Mouse (Mus musculus) midbrain, embryonic 13.5 days (tissue): Measurements from ENCODE around the gene Klc1. TPM values are rescaled to one million over a fixed set of nuclear protein-coding genes. Genes with fewer than 3 reads are reported as not detected.

ENCODE experiments used
- ATAC-seq: fragments of 200-750 bp; cut with Nextera tagmentation; 2 replicates; pipeline ENCODE4 v1.8.0; 2017; ENCODE audit warnings: mild to moderate bottlenecking, moderate TSS enrichment, moderate library complexity
- H3K27ac ChIP-seq: fragments of 300-500 bp; sonication (generic); 2 replicates; pipeline ENCODE4 v1.5.1; 2015; ENCODE audit warnings: inconsistent platforms, mild to moderate bottlenecking, moderate library complexity
- H3K27me3 ChIP-seq: fragments of 300-500 bp; sonication (generic); 2 replicates; pipeline ENCODE4 v1.6.1; 2015; ENCODE audit warnings: mild to moderate bottlenecking, inconsistent platforms
- H3K36me3 ChIP-seq: fragments of 300-500 bp; sonication (generic); 2 replicates; pipeline ENCODE4 v1.6.1; 2015; ENCODE audit warnings: mild to moderate bottlenecking, inconsistent platforms
- H3K4me1 ChIP-seq: fragments of 300-500 bp; sonication (generic); replicated peaks from 2 replicates; pipeline ENCODE4 v1.6.1; 2015; ENCODE audit warnings: inconsistent platforms
- H3K4me2 ChIP-seq: fragments of 300-500 bp; sonication (generic); replicated peaks from 2 replicates; pipeline ENCODE4 v1.6.1; 2015; ENCODE audit warnings: moderate library complexity, mild to moderate bottlenecking, inconsistent platforms
- H3K4me3 ChIP-seq: fragments of 300-500 bp; sonication (generic); replicated peaks from 2 replicates; pipeline ENCODE4 v1.5.1; 2015; ENCODE audit warnings: mild to moderate bottlenecking, inconsistent platforms
- H3K9ac ChIP-seq: fragments of 300-500 bp; sonication (generic); replicated peaks from 2 replicates; pipeline ENCODE4 v1.6.1; 2015; ENCODE audit warnings: mild to moderate bottlenecking, inconsistent platforms
- H3K9me3 ChIP-seq: fragments of 300-500 bp; sonication (generic); 2 replicates; pipeline ENCODE4 v1.6.1; 2016; ENCODE audit warnings: mild to moderate bottlenecking, inconsistent platforms
- WGBS: fragments of 180-500 bp; shearing (Covaris S2); methylation state at CpG from one replicate; pipeline ENCODE4 v1.1.7; 2015; 5-methylcytosine and 5-hydroxymethylcytosine counted together
- polyA plus RNA-seq: library from polyadenylated mRNA; unstranded; fragments of >200 nt; fragmentation: Nextera tagmentation; extraction: Ambion mirVana; gene quantifications from 2 replicates; pipeline ENCODE4 v1.2.1, GENCODE M21; 2015

Gene Klc1
- polyA plus RNA-seq, 1 experiment from 2014 or later = 545 TPM

GRCm38 (mm10) chr12:111808775-111809174 is 50.1 kb downstream of the Klc1 start:
- peaks cover 49% of the 10 kb centered on the region for H3K36me3 ChIP-seq
- H3K4me2 ChIP-seq = no peak overlapping the region
- ATAC-seq = no peak
- peaks cover 26% of the 10 kb centered on the region for H3K4me1 ChIP-seq
- no peaks in the 10 kb centered on the region for H3K27me3 ChIP-seq
- H3K9me3 ChIP-seq = no peaks in the 10 kb centered on the region
- no peak overlapping the region for H3K9ac ChIP-seq
- 0 out of 2 replicates have a peak overlapping the region, but pooled peaks have one; percentile 69 for H3K27ac ChIP-seq
- no peak overlapping the region for H3K4me3 ChIP-seq
- 92% methylated on average over 6 of the region's 6 CpGs for WGBS

- Histone ChIP-seq H3K9ac (peak overlapping the region; percentile 52), H3K27ac (peak overlapping the region; percentile 69), H3K27me3 (no peaks in the 10 kb centered on the region)
Measured at GRCm38 (mm10) chr12:111809762-111810161, 51.1 kb downstream of the Klc1 start.

GRCm38 (mm10) chr12:111812075-111812474 is 53.4 kb downstream of the Klc1 start:
- WGBS = 90% methylated on average over 13 of the region's 13 CpGs
- Histone ChIP-seq H3K36me3 (peaks cover 19% of the 10 kb centered on the region), H3K4me3 (no peak overlapping the region), H3K27ac (no peak overlapping the region), H3K9ac (no peak overlapping the region), H3K9me3 (no peaks in the 10 kb centered on the region), H3K4me2 (no peak overlapping the region), H3K27me3 (no peaks in the 10 kb centered on the region), H3K4me1 (peaks cover 51% of the 10 kb centered on the region)
- ATAC-seq = no peak

More at GRCm38 (mm10) chr12:111809762-111810161, 51.1 kb downstream of the Klc1 start:
- Histone ChIP-seq H3K4me3 (no peak overlapping the region), H3K9me3 (no peaks in the 10 kb centered on the region), H3K36me3 (peaks cover 40% of the 10 kb centered on the region), H3K4me2 (no peak overlapping the region), H3K4me1 (peaks cover 30% of the 10 kb centered on the region)
- ATAC-seq = peak; percentile 10
- 1% methylated on average over 9 of the region's 9 CpGs for WGBS

- Histone ChIP-seq H3K4me3 (peak overlapping the region; percentile 70), H3K4me1 (peaks cover 51% of the 10 kb centered on the region), H3K27me3 (no peaks in the 10 kb centered on the region), H3K4me2 (peak overlapping the region; percentile 75), H3K9me3 (no peaks in the 10 kb centered on the region), H3K27ac (no peak overlapping the region), H3K9ac (0 out of 2 replicates have a peak overlapping the region, but pooled peaks have one; percentile 59), H3K36me3 (peaks cover 16% of the 10 kb centered on the region)
- ATAC-seq = no peak
- WGBS = 71% methylated on average over 12 of the region's 12 CpGs
Measured at GRCm38 (mm10) chr12:111812611-111813010, 54.0 kb downstream of the Klc1 start.

- peak overlapping the region; percentile 70 for H3K4me3 ChIP-seq
- H3K36me3 ChIP-seq = peaks cover 9% of the 10 kb centered on the region
- WGBS = 3% methylated on average over 27 of the region's 27 CpGs
- no peaks in the 10 kb centered on the region for H3K27me3 ChIP-seq
- H3K27ac ChIP-seq = no peak overlapping the region
- no peaks in the 10 kb centered on the region for H3K9me3 ChIP-seq
- ATAC-seq = no peak
- H3K9ac ChIP-seq = peak overlapping the region; percentile 59
- H3K4me1 ChIP-seq = peaks cover 51% of the 10 kb centered on the region
- peak overlapping the region; percentile 75 for H3K4me2 ChIP-seq
Measured at GRCm38 (mm10) chr12:111813111-111813765, 54.6 kb downstream of the Klc1 start.

- H3K4me1 ChIP-seq = peaks cover 49% of the 10 kb centered on the region
- H3K27me3 ChIP-seq = no peaks in the 10 kb centered on the region
- H3K4me3 ChIP-seq = peak within 1 kb of the TSS; percentile 70
- WGBS = under 1% methylated on average over 84 of the region's 87 CpGs
- H3K9ac ChIP-seq = peak within 1 kb of the TSS; percentile 70
- H3K36me3 ChIP-seq = peaks cover 2% of the 10 kb centered on the region; the same call in 1 of the 2 replicates
- H3K9me3 ChIP-seq = no peaks in the 10 kb centered on the region
- H3K4me2 ChIP-seq = peak within 1 kb of the TSS; percentile 81
- peak within 1 kb of the TSS; percentile 85 for H3K27ac ChIP-seq
- peak; percentile 100 for ATAC-seq
Measured at GRCm38 (mm10) chr12:111813766-111814617, 55.3 kb downstream of the Klc1 start, which contains the start of the genes Xrcc3 and Zfyve21. TSS of gene Xrcc3 (minus strand) at chr12:111813873. TSS of gene Zfyve21 (plus strand) at chr12:111814170.

- peaks cover 38% of the 10 kb centered on the region for H3K4me1 ChIP-seq
- 23% methylated on average over 19 of the region's 19 CpGs for WGBS
- no peak for ATAC-seq
- H3K27me3 ChIP-seq = no peaks in the 10 kb centered on the region
- H3K36me3 ChIP-seq = no peaks in the 10 kb centered on the region
- H3K9me3 ChIP-seq = no peaks in the 10 kb centered on the region
- peak overlapping the region; percentile 70 for H3K9ac ChIP-seq
- H3K4me2 ChIP-seq = peak overlapping the region; percentile 81
- H3K4me3 ChIP-seq = peak overlapping the region; percentile 70
- H3K27ac ChIP-seq = no peak overlapping the region
Measured at GRCm38 (mm10) chr12:111814769-111815762, 56.4 kb downstream of the Klc1 start.

GRCm38 (mm10) chr12:111816528-111816927 is 57.9 kb downstream of the Klc1 start:
- Histone ChIP-seq H3K36me3 (no peaks in the 10 kb centered on the region), H3K9ac (no peak overlapping the region), H3K4me1 (peaks cover 37% of the 10 kb centered on the region), H3K27ac (no peak overlapping the region), H3K9me3 (no peaks in the 10 kb centered on the region), H3K4me3 (no peak overlapping the region), H3K4me2 (no peak overlapping the region), H3K27me3 (no peaks in the 10 kb centered on the region)
- no peak for ATAC-seq
- 64% methylated on average over 13 of the region's 13 CpGs for WGBS

GRCm38 (mm10) chr12:111816967-111817366 is 58.3 kb downstream of the Klc1 start:
- no peak overlapping the region for H3K9ac ChIP-seq
- no peak for ATAC-seq
- no peak overlapping the region for H3K4me2 ChIP-seq
- H3K27me3 ChIP-seq = no peaks in the 10 kb centered on the region
- no peaks in the 10 kb centered on the region for H3K9me3 ChIP-seq
- WGBS = 87% methylated on average over 9 of the region's 9 CpGs
- H3K27ac ChIP-seq = no peak overlapping the region
- no peak overlapping the region for H3K4me3 ChIP-seq
- H3K4me1 ChIP-seq = peaks cover 41% of the 10 kb centered on the region
- H3K36me3 ChIP-seq = no peaks in the 10 kb centered on the region

- H3K9me3 ChIP-seq = no peaks in the 10 kb centered on the region
- no peaks in the 10 kb centered on the region for H3K36me3 ChIP-seq
- no peak overlapping the region for H3K9ac ChIP-seq
- no peak overlapping the region for H3K27ac ChIP-seq
- H3K27me3 ChIP-seq = no peaks in the 10 kb centered on the region
- 89% methylated on average over 8 of the region's 8 CpGs for WGBS
- H3K4me1 ChIP-seq = peaks cover 38% of the 10 kb centered on the region
- H3K4me2 ChIP-seq = no peak overlapping the region
- H3K4me3 ChIP-seq = no peak overlapping the region
- no peak for ATAC-seq
Measured at GRCm38 (mm10) chr12:111817991-111818390, 59.3 kb downstream of the Klc1 start.

- Histone ChIP-seq H3K9ac (no peak overlapping the region), H3K4me2 (no peak overlapping the region), H3K4me1 (peaks cover 28% of the 10 kb centered on the region), H3K9me3 (no peaks in the 10 kb centered on the region), H3K27me3 (no peaks in the 10 kb centered on the region), H3K4me3 (no peak overlapping the region), H3K27ac (no peak overlapping the region), H3K36me3 (peaks cover 18% of the 10 kb centered on the region)
- 88% methylated on average over 8 of the region's 8 CpGs for WGBS
- ATAC-seq = no peak
Measured at GRCm38 (mm10) chr12:111819936-111820335, 61.3 kb downstream of the Klc1 start.
